Mouse (Mus musculus): ENCODE data around the gene Tshz2. TPM values are rescaled to one million over a fixed set of nuclear protein-coding genes. Genes with fewer than 3 reads are reported as not detected.

The Tshz2 gene
- polyA plus RNA-seq, 1 experiment from 2014 or later: 1.0 TPM

DNA sequence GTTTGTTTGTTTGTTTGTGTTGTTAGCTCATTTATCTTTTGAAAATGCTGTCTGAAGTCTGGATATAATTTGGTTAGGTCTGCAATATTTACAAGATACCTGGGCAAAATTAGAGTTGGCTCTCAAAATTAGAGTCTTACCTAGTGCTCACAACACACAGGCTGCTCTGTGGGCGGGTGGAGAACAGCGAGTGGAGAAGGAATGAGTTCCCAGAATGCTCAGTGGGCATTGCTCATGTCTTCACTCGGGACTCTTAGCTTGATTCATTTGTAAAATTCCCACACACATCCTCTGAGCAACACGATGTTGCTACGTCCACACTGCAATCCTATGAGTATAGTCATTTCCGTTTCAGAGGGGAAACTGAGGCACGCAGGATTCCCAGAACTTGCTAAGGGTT, 180.1 kb downstream of the Tshz2 start:
- Histone ChIP-seq H3K4me1 (ENCODE audit: control insufficient read depth, low read depth, low read length) (no peaks in the 10 kb centered on the region), H3K9me3 (replicated peaks; ENCODE audit: control insufficient read depth, low read length) (no peaks in the 10 kb centered on the region), H3K27ac (ENCODE audit: low read length) (no peak overlapping the region), H3K4me2 (ENCODE audit: low read depth, low read length) (no peak overlapping the region), H3K27me3 (ENCODE audit: control insufficient read depth, insufficient read depth, low read depth, low read length) (no peaks in the 10 kb centered on the region), H3K4me3 (ENCODE audit: low read depth, low read length) (no peak overlapping the region), H3K9ac (ENCODE audit: low read depth, low read length) (no peak overlapping the region), H3K36me3 (ENCODE audit: control insufficient read depth, insufficient read depth) (no peaks in the 10 kb centered on the region)
- WGBS (ENCODE audit: insufficient replicate concordance): 65% methylated on average over 7 of the region's 7 CpGs
- no peak for ATAC-seq (ENCODE audit: low read depth)

DNA sequence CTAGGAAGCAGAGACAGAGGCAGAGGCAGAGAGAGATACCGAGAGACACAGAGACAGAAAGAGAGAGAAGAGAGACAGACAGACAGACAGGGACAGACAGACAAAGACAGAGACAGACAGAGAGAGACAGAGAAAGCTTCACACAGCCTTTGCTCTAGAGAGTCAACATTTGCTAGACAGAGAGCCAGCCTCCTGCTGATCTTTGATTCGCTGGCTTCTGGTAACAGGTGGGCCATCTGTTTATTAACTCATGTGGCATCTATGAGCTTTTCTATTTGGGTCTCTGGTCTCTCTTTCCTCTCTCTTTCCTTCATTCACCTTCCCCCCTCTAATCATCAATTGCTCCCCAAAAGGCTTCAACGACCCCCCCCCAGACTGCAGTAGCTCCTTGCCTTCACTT, 181.5 kb downstream of the Tshz2 start:
- no peak overlapping the region for H3K4me3 ChIP-seq (ENCODE audit: low read depth, low read length)
- WGBS (ENCODE audit: insufficient replicate concordance): 43% methylated on average over 3 of the region's 3 CpGs
- no peaks in the 10 kb centered on the region for H3K27me3 ChIP-seq (ENCODE audit: control insufficient read depth, insufficient read depth, low read depth, low read length)
- H3K9me3 ChIP-seq (replicated peaks; ENCODE audit: control insufficient read depth, low read length): no peaks in the 10 kb centered on the region
- no peaks in the 10 kb centered on the region for H3K36me3 ChIP-seq (ENCODE audit: control insufficient read depth, insufficient read depth)
- no peaks in the 10 kb centered on the region for H3K4me1 ChIP-seq (ENCODE audit: control insufficient read depth, low read depth, low read length)
- ATAC-seq (ENCODE audit: low read depth): no peak
- no peak overlapping the region for H3K9ac ChIP-seq (ENCODE audit: low read depth, low read length)
- no peak overlapping the region for H3K27ac ChIP-seq (ENCODE audit: low read length)
- no peak overlapping the region for H3K4me2 ChIP-seq (ENCODE audit: low read depth, low read length)

DNA sequence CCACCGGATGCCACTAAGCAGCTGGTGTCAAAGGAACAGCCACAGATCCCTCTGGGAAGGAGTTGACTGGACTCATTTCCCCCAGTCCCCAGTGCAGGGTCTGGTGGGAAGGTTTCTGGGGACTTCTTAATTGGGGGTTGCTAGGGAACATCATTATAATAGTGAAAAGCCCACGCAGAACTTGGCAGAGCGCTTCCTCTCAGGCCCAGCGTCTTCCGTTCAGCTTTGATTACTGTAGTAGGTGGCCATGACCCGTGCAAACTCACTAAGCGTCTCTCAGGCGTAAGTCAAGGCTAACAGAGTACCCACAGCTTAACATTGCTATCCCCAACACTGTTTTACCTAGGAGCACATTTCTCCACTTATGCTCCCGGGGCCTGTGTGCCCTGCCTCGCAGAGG, 181.9 kb downstream of the Tshz2 start:
- ATAC-seq (ENCODE audit: low read depth): no peak
- no peaks in the 10 kb centered on the region for H3K9me3 ChIP-seq (replicated peaks; ENCODE audit: control insufficient read depth, low read length)
- H3K27ac ChIP-seq (ENCODE audit: low read length): no peak overlapping the region
- no peak overlapping the region for H3K4me3 ChIP-seq (ENCODE audit: low read depth, low read length)
- H3K9ac ChIP-seq (ENCODE audit: low read depth, low read length): no peak overlapping the region
- 66% methylated on average over 10 of the region's 10 CpGs for WGBS (ENCODE audit: insufficient replicate concordance)
- no peaks in the 10 kb centered on the region for H3K36me3 ChIP-seq (ENCODE audit: control insufficient read depth, insufficient read depth)
- no peaks in the 10 kb centered on the region for H3K27me3 ChIP-seq (ENCODE audit: control insufficient read depth, insufficient read depth, low read depth, low read length)
- H3K4me1 ChIP-seq (ENCODE audit: control insufficient read depth, low read depth, low read length): no peaks in the 10 kb centered on the region
- H3K4me2 ChIP-seq (ENCODE audit: low read depth, low read length): no peak overlapping the region

DNA sequence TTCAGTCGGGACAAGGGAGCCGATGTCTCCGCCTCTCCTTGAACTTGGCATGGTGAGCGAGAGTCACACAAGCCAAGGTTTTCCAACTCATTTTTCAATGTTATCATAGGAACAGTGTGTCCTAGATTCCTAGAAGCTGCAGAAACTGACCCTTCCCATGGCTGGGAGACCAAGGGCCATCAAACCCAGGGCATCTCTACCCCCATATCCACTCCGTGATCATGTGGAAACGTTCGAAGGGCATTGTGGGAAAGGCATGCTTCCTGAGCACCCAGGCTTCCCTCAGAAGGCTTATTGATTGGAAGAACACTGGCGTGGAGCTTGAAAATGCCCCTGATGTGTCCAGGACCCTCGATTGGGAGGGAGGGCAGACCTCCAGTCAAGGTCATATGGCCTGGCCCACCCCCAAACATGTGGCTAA, 188.2 kb downstream of the Tshz2 start:
- ATAC-seq (ENCODE audit: low read depth): no peak
- Histone ChIP-seq H3K9me3 (replicated peaks; ENCODE audit: control insufficient read depth, low read length) (no peaks in the 10 kb centered on the region), H3K36me3 (ENCODE audit: control insufficient read depth, insufficient read depth) (no peaks in the 10 kb centered on the region), H3K27me3 (ENCODE audit: control insufficient read depth, insufficient read depth, low read depth, low read length) (no peaks in the 10 kb centered on the region), H3K4me2 (ENCODE audit: low read depth, low read length) (no peak overlapping the region), H3K4me3 (ENCODE audit: low read depth, low read length) (no peak overlapping the region), H3K9ac (ENCODE audit: low read depth, low read length) (no peak overlapping the region), H3K4me1 (ENCODE audit: control insufficient read depth, low read depth, low read length) (no peaks in the 10 kb centered on the region), H3K27ac (ENCODE audit: low read length) (no peak overlapping the region)
- WGBS (ENCODE audit: insufficient replicate concordance): 65% methylated on average over 9 of the region's 9 CpGs

DNA sequence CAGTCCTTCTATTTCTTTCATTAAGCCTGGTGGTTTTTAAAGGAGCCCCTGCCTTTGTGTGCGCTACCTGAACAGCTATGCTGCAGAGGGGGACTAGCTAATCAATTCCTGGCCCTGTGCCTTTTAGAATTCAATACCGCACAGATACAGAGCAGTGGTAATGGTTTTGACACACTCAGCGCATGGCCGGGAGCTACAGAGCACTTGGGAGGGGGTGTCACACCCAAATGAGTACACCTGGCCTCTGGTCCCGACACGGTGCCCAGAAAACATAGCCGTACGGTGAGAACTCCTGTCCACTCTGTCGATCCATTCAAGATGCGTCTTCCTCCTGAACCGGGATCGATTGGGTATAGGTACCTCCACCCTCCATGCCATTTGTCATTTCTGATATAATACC, 193.1 kb downstream of the Tshz2 start:
- no peaks in the 10 kb centered on the region for H3K27me3 ChIP-seq (ENCODE audit: control insufficient read depth, insufficient read depth, low read depth, low read length)
- no peak overlapping the region for H3K9ac ChIP-seq (ENCODE audit: low read depth, low read length)
- no peak overlapping the region for H3K4me2 ChIP-seq (ENCODE audit: low read depth, low read length)
- H3K27ac ChIP-seq (ENCODE audit: low read length): no peak overlapping the region
- ATAC-seq (ENCODE audit: low read depth): no peak
- H3K36me3 ChIP-seq (ENCODE audit: control insufficient read depth, insufficient read depth): no peaks in the 10 kb centered on the region
- H3K9me3 ChIP-seq (replicated peaks; ENCODE audit: control insufficient read depth, low read length): no peaks in the 10 kb centered on the region
- no peak overlapping the region for H3K4me3 ChIP-seq (ENCODE audit: low read depth, low read length)
- no peaks in the 10 kb centered on the region for H3K4me1 ChIP-seq (ENCODE audit: control insufficient read depth, low read depth, low read length)
- 79% methylated on average over 12 of the region's 12 CpGs for WGBS (ENCODE audit: insufficient replicate concordance)

DNA sequence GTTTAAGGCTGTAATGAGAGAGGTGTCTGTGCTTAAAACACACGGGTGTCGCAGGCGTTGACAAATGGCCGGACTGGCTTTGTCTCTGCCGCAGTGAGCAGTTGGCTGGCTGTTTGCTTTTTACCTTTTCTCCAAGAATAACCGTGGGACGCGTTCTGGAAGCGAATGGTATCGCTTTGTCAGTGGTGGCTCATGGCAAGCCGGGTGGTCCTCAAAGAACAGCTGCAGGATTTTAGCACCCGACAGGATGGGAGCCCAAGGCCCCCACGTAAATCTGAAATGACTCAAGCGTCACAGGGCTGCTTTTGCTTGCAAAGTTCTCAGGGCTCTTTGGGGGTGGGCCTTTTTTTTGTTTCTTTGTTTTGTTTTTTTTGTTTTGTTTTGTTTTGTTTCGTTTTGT, 193.5 kb downstream of the Tshz2 start:
- Histone ChIP-seq H3K4me1 (ENCODE audit: control insufficient read depth, low read depth, low read length) (no peaks in the 10 kb centered on the region), H3K27me3 (ENCODE audit: control insufficient read depth, insufficient read depth, low read depth, low read length) (no peaks in the 10 kb centered on the region), H3K4me2 (ENCODE audit: low read depth, low read length) (no peak overlapping the region), H3K27ac (ENCODE audit: low read length) (no peak overlapping the region), H3K4me3 (ENCODE audit: low read depth, low read length) (no peak overlapping the region), H3K9ac (ENCODE audit: low read depth, low read length) (no peak overlapping the region), H3K9me3 (replicated peaks; ENCODE audit: control insufficient read depth, low read length) (no peaks in the 10 kb centered on the region), H3K36me3 (ENCODE audit: control insufficient read depth, insufficient read depth) (no peaks in the 10 kb centered on the region)
- no peak for ATAC-seq (ENCODE audit: low read depth)
- 63% methylated on average over 15 of the region's 15 CpGs for WGBS (ENCODE audit: insufficient replicate concordance)

DNA sequence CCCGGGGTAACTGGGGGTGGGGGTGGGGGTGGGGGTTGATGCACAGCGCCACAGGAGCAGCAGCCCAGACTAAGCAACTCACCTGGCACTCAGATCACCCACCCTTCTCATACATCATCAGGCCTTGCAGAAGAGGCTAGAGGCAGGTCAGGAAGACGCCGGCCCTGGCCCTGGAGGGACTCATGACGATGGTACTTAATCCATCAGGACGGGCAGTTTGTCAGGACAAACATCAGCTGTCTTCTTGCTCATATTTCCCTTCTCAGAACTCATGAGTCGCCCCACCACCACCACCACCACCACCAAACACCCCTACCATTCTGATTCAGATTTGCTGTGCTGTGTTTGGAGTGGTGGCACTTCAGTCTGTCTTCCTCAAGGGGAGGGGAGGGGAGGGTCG, 194.0 kb downstream of the Tshz2 start:
- no peaks in the 10 kb centered on the region for H3K27me3 ChIP-seq (ENCODE audit: control insufficient read depth, insufficient read depth, low read depth, low read length)
- H3K4me1 ChIP-seq (ENCODE audit: control insufficient read depth, low read depth, low read length): no peaks in the 10 kb centered on the region
- no peak overlapping the region for H3K27ac ChIP-seq (ENCODE audit: low read length)
- no peak overlapping the region for H3K4me2 ChIP-seq (ENCODE audit: low read depth, low read length)
- no peak overlapping the region for H3K9ac ChIP-seq (ENCODE audit: low read depth, low read length)
- no peaks in the 10 kb centered on the region for H3K9me3 ChIP-seq (replicated peaks; ENCODE audit: control insufficient read depth, low read length)
- H3K36me3 ChIP-seq (ENCODE audit: control insufficient read depth, insufficient read depth): no peaks in the 10 kb centered on the region
- H3K4me3 ChIP-seq (ENCODE audit: low read depth, low read length): no peak overlapping the region
- ATAC-seq (ENCODE audit: low read depth): no peak
- 57% methylated on average over 8 of the region's 8 CpGs for WGBS (ENCODE audit: insufficient replicate concordance)

DNA sequence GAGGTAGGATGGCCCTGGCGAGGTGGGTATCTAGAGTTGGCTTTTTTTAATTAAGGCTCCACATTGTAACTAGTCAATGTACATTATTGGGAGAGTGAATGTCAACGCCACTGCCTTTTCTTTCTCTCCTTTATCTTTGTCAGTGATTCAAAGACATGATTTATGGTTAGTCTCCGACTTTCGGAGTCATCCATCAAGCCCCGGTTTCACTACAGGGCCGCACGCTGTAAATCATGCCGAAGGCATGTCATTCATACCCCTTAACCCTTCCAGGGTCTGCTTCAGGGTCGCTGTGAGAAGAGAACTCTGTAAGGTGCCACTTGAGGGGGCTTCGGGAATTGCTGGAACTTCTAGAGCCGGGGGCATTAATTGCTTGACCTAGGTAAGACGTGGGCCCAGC, 199.4 kb downstream of the Tshz2 start:
- no peaks in the 10 kb centered on the region for H3K36me3 ChIP-seq (ENCODE audit: control insufficient read depth, insufficient read depth)
- H3K4me2 ChIP-seq (ENCODE audit: low read depth, low read length): no peak overlapping the region
- H3K4me1 ChIP-seq (ENCODE audit: control insufficient read depth, low read depth, low read length): no peaks in the 10 kb centered on the region
- H3K27ac ChIP-seq (ENCODE audit: low read length): no peak overlapping the region
- no peak overlapping the region for H3K4me3 ChIP-seq (ENCODE audit: low read depth, low read length)
- H3K27me3 ChIP-seq (ENCODE audit: control insufficient read depth, insufficient read depth, low read depth, low read length): no peaks in the 10 kb centered on the region
- H3K9me3 ChIP-seq (replicated peaks; ENCODE audit: control insufficient read depth, low read length): no peaks in the 10 kb centered on the region
- H3K9ac ChIP-seq (ENCODE audit: low read depth, low read length): no peak overlapping the region
- ATAC-seq (ENCODE audit: low read depth): no peak
- WGBS (ENCODE audit: insufficient replicate concordance): 59% methylated on average over 12 of the region's 12 CpGs

DNA sequence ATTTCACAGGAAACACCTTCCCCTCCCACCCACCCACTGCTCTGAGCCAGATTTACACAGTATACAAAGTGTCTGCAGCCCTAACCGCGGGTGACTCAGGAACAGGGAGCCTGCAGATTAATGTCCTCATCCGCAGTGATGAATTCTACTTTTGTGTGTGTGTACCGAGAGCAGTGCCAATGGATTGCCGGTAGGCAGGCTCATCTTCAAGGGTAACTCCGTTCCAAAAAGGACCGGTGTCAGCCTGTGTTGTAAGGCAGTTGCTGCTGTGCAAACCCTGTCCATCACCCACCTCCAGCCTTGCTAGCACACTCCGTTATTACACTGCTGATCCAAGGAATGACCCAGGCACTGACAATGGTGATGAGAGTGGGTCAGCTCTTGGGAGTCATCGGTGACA, 200.8 kb downstream of the Tshz2 start:
- ATAC-seq (ENCODE audit: low read depth): no peak
- no peak overlapping the region for H3K9ac ChIP-seq (ENCODE audit: low read depth, low read length)
- H3K36me3 ChIP-seq (ENCODE audit: control insufficient read depth, insufficient read depth): no peaks in the 10 kb centered on the region
- H3K4me2 ChIP-seq (ENCODE audit: low read depth, low read length): no peak overlapping the region
- H3K27ac ChIP-seq (ENCODE audit: low read length): no peak overlapping the region
- H3K9me3 ChIP-seq (replicated peaks; ENCODE audit: control insufficient read depth, low read length): no peaks in the 10 kb centered on the region
- no peak overlapping the region for H3K4me3 ChIP-seq (ENCODE audit: low read depth, low read length)
- no peaks in the 10 kb centered on the region for H3K4me1 ChIP-seq (ENCODE audit: control insufficient read depth, low read depth, low read length)
- no peaks in the 10 kb centered on the region for H3K27me3 ChIP-seq (ENCODE audit: control insufficient read depth, insufficient read depth, low read depth, low read length)
- WGBS (ENCODE audit: insufficient replicate concordance): 59% methylated on average over 9 of the region's 9 CpGs

DNA sequence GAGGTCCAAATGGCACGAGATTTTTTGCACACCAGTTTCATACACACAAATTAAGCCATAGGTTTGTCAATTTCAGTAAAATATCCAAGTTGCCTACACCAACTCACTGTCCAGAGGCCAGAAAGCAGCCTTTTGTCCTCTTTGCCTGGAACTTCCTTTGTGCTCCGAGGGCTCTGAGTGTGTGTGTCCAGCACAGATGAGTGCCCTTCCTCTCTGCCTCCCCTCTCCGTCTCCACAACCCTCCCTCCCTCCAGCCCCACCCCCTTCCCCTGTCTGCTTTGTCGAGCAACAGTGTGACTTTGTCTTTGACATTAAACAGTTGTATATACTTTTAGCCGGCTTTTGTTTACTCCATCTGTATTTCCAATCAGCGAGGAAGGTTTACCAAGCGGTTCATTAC, 201.8 kb downstream of the Tshz2 start:
- Histone ChIP-seq H3K27ac (ENCODE audit: low read length) (no peak overlapping the region), H3K9me3 (replicated peaks; ENCODE audit: control insufficient read depth, low read length) (no peaks in the 10 kb centered on the region), H3K36me3 (ENCODE audit: control insufficient read depth, insufficient read depth) (no peaks in the 10 kb centered on the region), H3K4me3 (ENCODE audit: low read depth, low read length) (no peak overlapping the region), H3K9ac (ENCODE audit: low read depth, low read length) (no peak overlapping the region), H3K27me3 (ENCODE audit: control insufficient read depth, insufficient read depth, low read depth, low read length) (no peaks in the 10 kb centered on the region), H3K4me2 (ENCODE audit: low read depth, low read length) (no peak overlapping the region), H3K4me1 (ENCODE audit: control insufficient read depth, low read depth, low read length) (no peaks in the 10 kb centered on the region)
- WGBS (ENCODE audit: insufficient replicate concordance): 22% methylated on average over 7 of the region's 7 CpGs
- ATAC-seq (ENCODE audit: low read depth): no peak

Data from liver, embryonic 16.5 days (tissue).